Mouse (Mus musculus) adrenal gland, adult 2 months (tissue): ENCODE results near the gene Klrb1f. TPM values are rescaled to one million over a fixed set of nuclear protein-coding genes. Genes with fewer than 3 reads are reported as not detected.
"Not testable (repeated sequence)": the region's sequence is repeated elsewhere in the genome, so short reads cannot be mapped to it uniquely, and the experiment has no call there.

ENCODE experiments used
- DNase-seq: peaks from one replicate; pipeline ENCODE4 v3.0.0; 2021
- polyA plus RNA-seq: library from polyadenylated mRNA; depleted of rRNA; stranded (reverse); fragments of >200 nt; gene quantifications from 2 replicates; pipeline ENCODE4 v1.2.3, GENCODE M21; 2012
- total RNA-seq, 2 experiments: library from RNA; stranded (reverse); gene quantifications; 2 replicates each; pipeline ENCODE4 v1.2.3; 2021

The Klrb1f gene
- total and polyA plus RNA-seq, 3 experiments = 0.17 TPM; not detected in 2

GRCm38 (mm10) chr6:129048857-129049473, 3.3 kb downstream of the Klrb1f start:
- DNase-seq = peak; percentile 50

- DNase-seq = no peak
These were observed 4.0 kb downstream of the Klrb1f start for GRCm38 (mm10) chr6:129049596-129050251.

DNA sequence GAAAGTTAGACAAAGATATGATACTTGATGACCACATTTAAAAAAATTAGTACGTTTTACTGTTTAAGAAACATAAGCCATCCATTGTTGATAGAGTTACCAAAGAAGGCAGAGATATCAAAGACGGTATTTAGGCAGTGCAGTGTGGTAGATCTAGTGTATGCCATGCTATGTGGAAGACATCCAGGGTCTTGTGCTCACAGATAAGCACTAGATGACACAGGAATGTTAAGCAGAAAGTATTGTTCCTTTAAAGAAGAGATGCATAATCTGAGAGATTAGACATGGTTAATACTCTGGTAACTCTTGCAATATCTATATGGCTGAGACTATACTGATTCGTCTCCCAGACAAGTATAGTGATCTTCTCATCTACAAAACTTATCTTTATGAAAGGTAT, 5.4 kb downstream of the Klrb1f start:
- DNase-seq = no peak

- DNase-seq = peak; percentile 20
These were observed 6.0 kb downstream of the Klrb1f start for GRCm38 (mm10) chr6:129051731-129052130.

- DNase-seq = no peak
These were observed 10.5 kb downstream of the Klrb1f start for GRCm38 (mm10) chr6:129056237-129056636.

GRCm38 (mm10) chr6:129058013-129058412, 12.3 kb downstream of the Klrb1f start:
- DNase-seq = no peak

- no peak for DNase-seq
These were observed 19.7 kb downstream of the Klrb1f start for GRCm38 (mm10) chr6:129065407-129065806.

GRCm38 (mm10) chr6:129065857-129066256, 20.2 kb downstream of the Klrb1f start:
- DNase-seq = no peak

GRCm38 (mm10) chr6:129066530-129066929, 20.8 kb downstream of the Klrb1f start:
- DNase-seq = no peak

DNA sequence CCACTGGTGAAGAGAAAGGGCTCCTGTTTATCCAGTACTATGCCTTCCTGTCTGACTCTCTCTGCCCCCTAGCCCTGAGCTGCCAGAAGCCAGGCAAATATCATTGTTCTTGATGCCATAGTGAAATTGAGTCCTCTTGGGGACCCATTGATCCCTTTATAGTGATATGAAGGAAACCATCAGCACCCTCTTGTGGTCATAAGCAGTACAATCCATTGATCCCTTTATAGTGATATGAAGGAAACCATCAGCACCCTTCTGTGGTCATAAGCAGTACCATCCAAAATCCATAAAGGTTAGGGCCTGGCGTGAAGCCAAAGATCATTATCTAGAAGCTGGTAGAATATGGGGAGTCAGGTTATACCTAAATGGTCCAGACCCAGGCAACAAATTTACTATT, 21.3 kb downstream of the Klrb1f start:
- DNase-seq = peak; percentile 36

DNA sequence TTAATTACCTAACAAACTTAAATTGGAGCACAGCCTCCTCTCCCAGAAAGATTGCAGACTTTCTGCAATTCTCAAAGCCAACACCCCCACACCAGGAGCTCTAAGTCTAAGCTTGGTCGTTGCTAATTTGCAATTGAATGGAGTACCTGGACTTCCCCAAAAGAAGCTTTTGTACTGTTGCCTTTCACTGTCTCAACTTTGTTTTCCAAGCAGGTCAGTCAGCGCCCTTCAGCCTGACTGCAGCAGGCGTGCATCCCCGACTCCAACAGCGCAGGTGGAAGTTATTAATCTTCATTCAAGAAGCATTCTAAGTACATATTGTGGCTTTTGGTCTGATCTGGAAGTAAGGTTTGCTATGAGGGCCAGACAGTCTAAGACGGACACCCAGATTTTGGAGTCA, 39.4 kb downstream of the Klrb1f start:
- no peak for DNase-seq

- not testable (repeated sequence) for DNase-seq
These were observed 40.3 kb downstream of the Klrb1f start for GRCm38 (mm10) chr6:129086031-129086430.

DNA sequence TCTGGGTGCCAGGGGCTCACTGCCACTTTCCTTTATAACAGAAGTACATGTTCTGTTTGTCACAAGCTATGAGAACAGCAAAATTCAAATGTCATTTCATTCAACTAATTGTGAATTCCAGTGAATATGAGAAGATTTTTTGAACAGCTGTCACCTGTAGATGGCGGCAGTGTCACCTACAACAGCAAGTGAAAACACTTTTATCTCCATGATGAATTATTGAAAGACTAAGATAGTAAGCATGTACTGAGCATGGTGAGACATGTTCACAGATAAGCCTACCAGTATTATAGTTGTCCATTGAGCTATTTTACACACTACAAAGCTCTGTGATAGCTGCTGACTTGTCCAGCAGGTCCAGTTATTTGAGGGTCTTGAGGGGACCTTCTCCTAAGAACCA, 42.5 kb downstream of the Klrb1f start:
- no peak for DNase-seq

DNA sequence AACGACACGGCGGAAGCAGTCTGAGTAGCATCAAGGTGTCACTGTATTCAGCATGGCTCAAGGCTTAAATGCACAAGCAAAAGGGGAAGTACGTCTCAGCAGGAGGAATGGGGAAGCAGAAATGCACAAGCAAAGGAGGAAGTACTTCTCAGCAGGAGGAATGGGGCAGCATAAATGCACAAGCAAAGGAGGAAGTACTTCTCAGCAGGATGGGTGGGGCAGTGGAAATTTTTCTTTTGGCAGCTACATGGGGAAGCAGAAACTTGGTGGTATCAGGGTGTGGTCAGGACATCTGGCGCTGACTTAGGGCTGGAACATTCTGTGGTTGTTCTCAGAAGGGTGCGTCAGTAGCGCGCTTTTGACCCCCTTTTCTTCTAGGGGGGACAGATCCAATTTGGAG, 42.9 kb downstream of the Klrb1f start:
- DNase-seq = not testable (repeated sequence)

GRCm38 (mm10) chr6:129095166-129095565, 49.5 kb downstream of the Klrb1f start:
- DNase-seq = peak; percentile 30

GRCm38 (mm10) chr6:129097929-129098328, 52.2 kb downstream of the Klrb1f start:
- peak; percentile 47 for DNase-seq

DNA sequence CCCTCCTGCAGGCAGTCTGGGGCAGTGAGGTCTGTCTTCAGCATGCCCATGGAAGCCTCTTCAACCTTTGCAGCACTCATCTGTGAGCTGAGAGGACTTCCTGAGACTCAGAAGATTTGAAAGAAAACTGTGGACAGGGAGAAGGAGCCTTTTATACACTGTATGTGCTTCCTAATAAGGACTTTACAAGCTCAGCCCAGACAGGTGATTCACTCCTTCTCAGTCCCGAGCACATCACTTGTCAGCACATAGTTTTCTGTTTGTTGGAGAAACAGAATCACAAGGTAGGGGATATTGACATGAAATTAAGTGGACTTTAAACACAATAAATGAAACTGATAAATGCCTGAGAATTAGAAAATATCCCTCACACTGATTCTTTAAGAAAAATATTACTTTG, 55.1 kb downstream of the Klrb1f start, which contains the start of gene Clec2e:
Clec2e (minus strand) TSS at position 120 of the 400 bp plus-strand sequence.
- DNase-seq = not testable (repeated sequence)

- no peak for DNase-seq
These were observed 55.9 kb downstream of the Klrb1f start for GRCm38 (mm10) chr6:129101604-129102003.

DNA sequence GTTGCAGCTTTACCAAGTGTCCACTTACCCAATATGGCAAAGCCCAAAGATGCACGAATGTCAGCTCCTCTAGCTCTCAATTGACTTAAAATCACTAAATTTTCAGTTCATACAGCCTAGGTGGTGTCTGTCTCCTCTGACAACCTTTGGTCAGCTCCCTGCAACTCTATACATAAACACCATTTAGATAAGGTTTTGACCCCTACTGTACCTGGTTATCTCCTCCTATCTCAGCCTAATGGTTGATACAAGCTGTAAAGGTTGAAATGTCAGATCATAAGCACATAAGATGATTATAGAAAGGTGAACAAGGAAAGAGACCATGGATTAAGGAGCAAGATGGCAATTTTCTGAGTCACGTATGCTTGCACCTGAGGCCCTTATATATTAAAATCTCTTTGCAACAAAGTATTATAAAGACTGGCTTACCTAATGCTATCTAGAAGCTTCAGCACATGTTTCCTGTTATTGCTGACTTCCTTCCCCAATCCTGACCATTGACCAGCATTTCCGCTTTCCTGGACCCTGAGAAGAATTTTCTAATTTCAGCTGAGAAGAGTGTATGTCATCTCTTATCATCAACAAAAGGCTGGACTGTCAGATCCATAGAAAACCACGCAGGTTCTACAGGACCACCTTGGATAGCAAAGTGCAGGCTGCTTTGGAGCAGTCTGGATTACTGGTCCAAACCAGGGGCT, 57.3 kb downstream of the Klrb1f start:
- no peak for DNase-seq
